30 mouse cellular contexts compared by ENCODE assay signal in the genomic region with DNA sequence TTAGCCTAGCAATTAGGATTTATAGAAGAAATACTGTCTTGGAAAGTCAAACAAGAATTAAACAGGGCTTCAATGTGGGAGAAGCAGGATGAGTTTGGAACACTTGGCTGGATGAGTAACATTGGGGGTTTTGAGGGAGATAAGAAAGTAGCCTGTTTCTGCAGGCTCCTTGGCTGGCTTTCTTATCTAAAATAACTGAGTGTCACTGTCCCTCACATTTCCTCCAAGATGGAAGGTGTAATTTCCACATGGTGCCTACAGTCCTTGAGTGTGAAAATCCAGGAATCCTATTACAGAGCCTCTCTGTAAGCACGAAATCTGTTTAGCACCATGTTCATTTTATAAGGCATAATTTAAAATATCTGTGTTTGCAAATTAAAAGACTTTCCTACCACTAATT.
"Had no signal": no experiment of that assay in that cellular context is flagged by ENCODE, and none has a peak within 500 bp of the region (broad histone marks: within the 10 kb centered on the region; RNA-seq: fewer than 3 reads in every experiment).

No protein-coding gene starts in this region.

- ATAC-seq: lung, postnatal 0 days; midbrain, embryonic 13.5 days; midbrain, embryonic 15.5 days; midbrain, embryonic 16.5 days had no signal

- H3K36me3 ChIP-seq: limb, embryonic 10.5 days; limb, embryonic 12.5 days; limb, embryonic 13.5 days; limb, embryonic 15.5 days; liver, embryonic 12.5 days; liver, embryonic 13.5 days; liver, embryonic 15.5 days; lung, embryonic 15.5 days; midbrain, embryonic 10.5 days; midbrain, embryonic 12.5 days; midbrain, embryonic 13.5 days; midbrain, embryonic 15.5 days; neural tube, embryonic 12.5 days had no signal

- H3K27me3 ChIP-seq: limb, embryonic 12.5 days; limb, embryonic 13.5 days; limb, embryonic 15.5 days; liver, embryonic 12.5 days; liver, embryonic 13.5 days; liver, embryonic 15.5 days; lung, embryonic 15.5 days; megakaryocyte, embryonic 14.5 days; midbrain, embryonic 12.5 days; midbrain, embryonic 13.5 days; midbrain, embryonic 15.5 days; neural tube, embryonic 12.5 days had no signal

- H3K4me2 ChIP-seq: limb, embryonic 12.5 days; limb, embryonic 13.5 days; limb, embryonic 15.5 days; liver, embryonic 12.5 days; liver, embryonic 13.5 days; liver, embryonic 15.5 days; lung, embryonic 14.5 days; lung, embryonic 15.5 days; midbrain, embryonic 11.5 days; midbrain, embryonic 12.5 days; midbrain, embryonic 13.5 days; midbrain, embryonic 15.5 days; neural tube, embryonic 12.5 days had no signal

- H3K27ac ChIP-seq: limb, embryonic 10.5 days; limb, embryonic 12.5 days; limb, embryonic 13.5 days; limb, embryonic 15.5 days; liver, embryonic 12.5 days; liver, embryonic 13.5 days; liver, embryonic 14.5 days; liver, embryonic 15.5 days; lung, embryonic 15.5 days; macrophage; midbrain, embryonic 10.5 days; midbrain, embryonic 12.5 days; midbrain, embryonic 13.5 days; midbrain, embryonic 15.5 days; neural tube, embryonic 12.5 days had no signal

- H3K4me3 ChIP-seq: limb, embryonic 10.5 days; limb, embryonic 12.5 days; limb, embryonic 13.5 days; limb, embryonic 15.5 days; liver, embryonic 12.5 days; liver, embryonic 13.5 days; liver, embryonic 15.5 days; lung, embryonic 15.5 days; megakaryocyte, embryonic 14.5 days; midbrain, embryonic 10.5 days; midbrain, embryonic 12.5 days; midbrain, embryonic 13.5 days; midbrain, embryonic 15.5 days; myocyte; neural tube, embryonic 12.5 days had no signal

- DNase-seq: left cerebral cortex, postnatal 4 days; liver; liver, embryonic 13.5 days; lung, adult 18-20 months; lung, adult 2 months; lung, embryonic 14.5 days; lung, postnatal 10 days; lung, postnatal 14 days; lung, postnatal 36 days; lung, postnatal 4 days; midbrain, embryonic 14.5 days had no signal

- H3K9me3 ChIP-seq: limb, embryonic 10.5 days; limb, embryonic 12.5 days; limb, embryonic 13.5 days; limb, embryonic 15.5 days; liver, embryonic 12.5 days; liver, embryonic 13.5 days; liver, embryonic 15.5 days; lung, embryonic 15.5 days; megakaryocyte, embryonic 14.5 days; midbrain, embryonic 10.5 days; midbrain, embryonic 12.5 days; midbrain, embryonic 13.5 days; midbrain, embryonic 15.5 days; neural tube, embryonic 12.5 days had no signal

- H3K9ac ChIP-seq: limb, embryonic 12.5 days; limb, embryonic 13.5 days; limb, embryonic 15.5 days; liver, embryonic 12.5 days; liver, embryonic 13.5 days; liver, embryonic 14.5 days; liver, embryonic 15.5 days; lung, embryonic 14.5 days; lung, embryonic 15.5 days; midbrain, embryonic 12.5 days; midbrain, embryonic 13.5 days; midbrain, embryonic 15.5 days; neural tube, embryonic 12.5 days had no signal

- H3K4me1 ChIP-seq: liver, embryonic 13.5 days; liver, embryonic 15.5 days; lung, embryonic 15.5 days; megakaryocyte, embryonic 14.5 days; midbrain, embryonic 10.5 days; midbrain, embryonic 12.5 days; midbrain, embryonic 13.5 days; midbrain, embryonic 15.5 days; neural tube, embryonic 12.5 days had no signal
